Mouse (Mus musculus): ENCODE measurements around the gene Cpa4. TPM values are rescaled to one million over a fixed set of nuclear protein-coding genes. Genes with fewer than 3 reads are reported as not detected.

Cpa4 gene
- polyA plus RNA-seq, 1 experiment: not detected

GRCm38 (mm10) chr6:30605111-30605510, 36.9 kb downstream of the Cpa4 start:
- TF ChIP-seq CTCF (conservative IDR thresholded peaks at IDR 0.05; ENCODE audit: insufficient read depth, insufficient read length, low read depth, low read length) (no peak), POLR2A (IDR thresholded peaks at IDR 0.05; ENCODE audit: low read depth, low read length) (no peak)
- no peaks in the 10 kb centered on the region for H3K36me3 ChIP-seq (ENCODE audit: control insufficient read depth, insufficient read depth, low read length)
- no peak overlapping the region for H3K27ac ChIP-seq (ENCODE audit: insufficient read depth, low read depth, low read length)

GRCm38 (mm10) chr6:30605672-30606071, 37.5 kb downstream of the Cpa4 start:
- Histone ChIP-seq H3K4me1 (ENCODE audit: control insufficient read depth, insufficient read depth, low read length) (no peaks in the 10 kb centered on the region), H3K27ac (ENCODE audit: insufficient read depth, low read depth, low read length) (no peak overlapping the region), H3K4me3 (ENCODE audit: insufficient read depth, low read depth, low read length) (no peak overlapping the region), H3K27me3 (replicated peaks; ENCODE audit: control insufficient read depth, insufficient read depth, low read length) (no peaks in the 10 kb centered on the region), H3K36me3 (ENCODE audit: control insufficient read depth, insufficient read depth, low read length) (no peaks in the 10 kb centered on the region)
- no peak for DNase-seq
- 78% methylated on average over 5 of the region's 5 CpGs for WGBS
- TF ChIP-seq POLR2A (IDR thresholded peaks at IDR 0.05; ENCODE audit: low read depth, low read length): no peak

More at GRCm38 (mm10) chr6:30605111-30605510, 36.9 kb downstream of the Cpa4 start:
- DNase-seq: no peak
- no peak overlapping the region for H3K4me3 ChIP-seq (ENCODE audit: insufficient read depth, low read depth, low read length)
- no peaks in the 10 kb centered on the region for H3K4me1 ChIP-seq (ENCODE audit: control insufficient read depth, insufficient read depth, low read length)
- H3K27me3 ChIP-seq (replicated peaks; ENCODE audit: control insufficient read depth, insufficient read depth, low read length): no peaks in the 10 kb centered on the region
- 89% methylated on average over 4 of the region's 4 CpGs for WGBS

- TF ChIP-seq CTCF (conservative IDR thresholded peaks at IDR 0.05; ENCODE audit: insufficient read depth, insufficient read length, low read depth, low read length) (no peak), POLR2A (IDR thresholded peaks at IDR 0.05; ENCODE audit: low read depth, low read length) (no peak)
- H3K4me1 ChIP-seq (ENCODE audit: control insufficient read depth, insufficient read depth, low read length): no peaks in the 10 kb centered on the region
Observed at GRCm38 (mm10) chr6:30610710-30611109, 42.5 kb downstream of the Cpa4 start, which contains the start of gene Cpa5. Gene Cpa5 (plus strand): TSS chr6:30611010.

GRCm38 (mm10) chr6:30611212-30611611, 43.0 kb downstream of the Cpa4 start:
- WGBS: 76% methylated on average over 5 of the region's 5 CpGs
- H3K27ac ChIP-seq (ENCODE audit: insufficient read depth, low read depth, low read length): no peak overlapping the region
- TF ChIP-seq CTCF (conservative IDR thresholded peaks at IDR 0.05; ENCODE audit: insufficient read depth, insufficient read length, low read depth, low read length): no peak
- no peak for TF ChIP-seq POLR2A (IDR thresholded peaks at IDR 0.05; ENCODE audit: low read depth, low read length)
- DNase-seq: no peak
- no peak overlapping the region for H3K4me3 ChIP-seq (ENCODE audit: insufficient read depth, low read depth, low read length)
- no peaks in the 10 kb centered on the region for H3K4me1 ChIP-seq (ENCODE audit: control insufficient read depth, insufficient read depth, low read length)
- no peaks in the 10 kb centered on the region for H3K27me3 ChIP-seq (replicated peaks; ENCODE audit: control insufficient read depth, insufficient read depth, low read length)
- no peaks in the 10 kb centered on the region for H3K36me3 ChIP-seq (ENCODE audit: control insufficient read depth, insufficient read depth, low read length)

More at GRCm38 (mm10) chr6:30610710-30611109, 42.5 kb downstream of the Cpa4 start, which contains the start of gene Cpa5:
- DNase-seq: no peak
- no peaks in the 10 kb centered on the region for H3K36me3 ChIP-seq (ENCODE audit: control insufficient read depth, insufficient read depth, low read length)
- no peaks in the 10 kb centered on the region for H3K27me3 ChIP-seq (replicated peaks; ENCODE audit: control insufficient read depth, insufficient read depth, low read length)
- no peak within 1 kb of the TSS for H3K27ac ChIP-seq (ENCODE audit: insufficient read depth, low read depth, low read length)
- WGBS: 93% methylated on average over 7 of the region's 7 CpGs
- H3K4me3 ChIP-seq (ENCODE audit: insufficient read depth, low read depth, low read length): no peak within 1 kb of the TSS

- DNase-seq: no peak
- no peaks in the 10 kb centered on the region for H3K36me3 ChIP-seq (ENCODE audit: control insufficient read depth, insufficient read depth, low read length)
- no peaks in the 10 kb centered on the region for H3K4me1 ChIP-seq (ENCODE audit: control insufficient read depth, insufficient read depth, low read length)
- WGBS: 89% methylated on average over 6 of the region's 6 CpGs
- TF ChIP-seq POLR2A (IDR thresholded peaks at IDR 0.05; ENCODE audit: low read depth, low read length) (no peak), CTCF (conservative IDR thresholded peaks at IDR 0.05; ENCODE audit: insufficient read depth, insufficient read length, low read depth, low read length) (no peak)
- no peak overlapping the region for H3K4me3 ChIP-seq (ENCODE audit: insufficient read depth, low read depth, low read length)
- no peak overlapping the region for H3K27ac ChIP-seq (ENCODE audit: insufficient read depth, low read depth, low read length)
- H3K27me3 ChIP-seq (replicated peaks; ENCODE audit: control insufficient read depth, insufficient read depth, low read length): no peaks in the 10 kb centered on the region
Observed at GRCm38 (mm10) chr6:30614251-30614650, 46.1 kb downstream of the Cpa4 start.

GRCm38 (mm10) chr6:30615741-30616140, 47.6 kb downstream of the Cpa4 start:
- no peak overlapping the region for H3K27ac ChIP-seq (ENCODE audit: insufficient read depth, low read depth, low read length)
- DNase-seq: no peak
- TF ChIP-seq CTCF (conservative IDR thresholded peaks at IDR 0.05; ENCODE audit: insufficient read depth, insufficient read length, low read depth, low read length) (no peak), POLR2A (IDR thresholded peaks at IDR 0.05; ENCODE audit: low read depth, low read length) (no peak)
- no peaks in the 10 kb centered on the region for H3K36me3 ChIP-seq (ENCODE audit: control insufficient read depth, insufficient read depth, low read length)
- H3K27me3 ChIP-seq (replicated peaks; ENCODE audit: control insufficient read depth, insufficient read depth, low read length): no peaks in the 10 kb centered on the region
- no peak overlapping the region for H3K4me3 ChIP-seq (ENCODE audit: insufficient read depth, low read depth, low read length)
- 59% methylated on average over 4 of the region's 4 CpGs for WGBS
- no peaks in the 10 kb centered on the region for H3K4me1 ChIP-seq (ENCODE audit: control insufficient read depth, insufficient read depth, low read length)

GRCm38 (mm10) chr6:30616491-30616941, 48.3 kb downstream of the Cpa4 start:
- DNase-seq: no peak
- H3K36me3 ChIP-seq (ENCODE audit: control insufficient read depth, insufficient read depth, low read length): no peaks in the 10 kb centered on the region
- H3K27me3 ChIP-seq (replicated peaks; ENCODE audit: control insufficient read depth, insufficient read depth, low read length): no peaks in the 10 kb centered on the region
- no peak overlapping the region for H3K27ac ChIP-seq (ENCODE audit: insufficient read depth, low read depth, low read length)
- 39% methylated on average over 8 of the region's 8 CpGs for WGBS
- TF ChIP-seq POLR2A (IDR thresholded peaks at IDR 0.05; ENCODE audit: low read depth, low read length) (no peak), CTCF (conservative IDR thresholded peaks at IDR 0.05; ENCODE audit: insufficient read depth, insufficient read length, low read depth, low read length) (no peak)
- no peak overlapping the region for H3K4me3 ChIP-seq (ENCODE audit: insufficient read depth, low read depth, low read length)
- no peaks in the 10 kb centered on the region for H3K4me1 ChIP-seq (ENCODE audit: control insufficient read depth, insufficient read depth, low read length)
